Mouse (Mus musculus): ENCODE results near the gene Dennd2c. TPM values are rescaled to one million over a fixed set of nuclear protein-coding genes. Genes with fewer than 3 reads are reported as not detected.
"Not testable (repeated sequence)": the region's sequence is repeated elsewhere in the genome, so short reads cannot be mapped to it uniquely, and the experiment has no call there.

The Dennd2c gene
- polyA plus RNA-seq, 1 experiment from 2014 or later = 5.8 TPM

DNA sequence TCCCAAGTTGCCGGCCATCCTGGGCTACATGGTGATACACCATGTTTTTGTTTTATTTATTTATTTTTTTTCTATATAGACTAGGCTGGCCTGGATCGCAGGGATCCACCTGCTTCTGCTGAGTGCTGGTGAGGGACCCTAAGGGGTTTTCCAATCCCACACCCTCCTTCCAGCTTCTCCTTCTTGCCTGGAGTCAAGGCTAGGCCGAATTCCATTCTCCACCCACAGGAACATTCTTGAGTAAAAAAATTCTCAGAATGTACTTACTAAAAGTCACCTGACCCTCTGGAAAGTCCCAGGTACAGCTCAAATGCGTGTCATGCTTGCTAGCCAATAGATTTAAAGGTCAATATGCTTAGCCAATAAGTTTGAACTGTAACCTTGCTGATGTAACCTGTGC, 89.8 kb downstream of the Dennd2c start:
- Histone ChIP-seq H3K9ac (ENCODE audit: low read length) (no peak overlapping the region), H3K4me3 (ENCODE audit: low read length) (no peak overlapping the region), H3K4me2 (ENCODE audit: low read depth, low read length) (no peak overlapping the region), H3K27ac (ENCODE audit: low read length) (no peak overlapping the region), H3K27me3 (ENCODE audit: control insufficient read depth, insufficient read depth, low read length) (no peaks in the 10 kb centered on the region), H3K4me1 (ENCODE audit: control insufficient read depth, insufficient read depth, low read length) (no peaks in the 10 kb centered on the region), H3K36me3 (ENCODE audit: control insufficient read depth, insufficient read depth) (no peaks in the 10 kb centered on the region), H3K9me3 (replicated peaks; ENCODE audit: control insufficient read depth, low read length) (peaks cover 10% of the 10 kb centered on the region)
- no peak for ATAC-seq (replicated peaks; ENCODE audit: extremely low read depth, insufficient read depth, low FRiP score)
- 82% methylated on average over 4 of the region's 4 CpGs for WGBS

DNA sequence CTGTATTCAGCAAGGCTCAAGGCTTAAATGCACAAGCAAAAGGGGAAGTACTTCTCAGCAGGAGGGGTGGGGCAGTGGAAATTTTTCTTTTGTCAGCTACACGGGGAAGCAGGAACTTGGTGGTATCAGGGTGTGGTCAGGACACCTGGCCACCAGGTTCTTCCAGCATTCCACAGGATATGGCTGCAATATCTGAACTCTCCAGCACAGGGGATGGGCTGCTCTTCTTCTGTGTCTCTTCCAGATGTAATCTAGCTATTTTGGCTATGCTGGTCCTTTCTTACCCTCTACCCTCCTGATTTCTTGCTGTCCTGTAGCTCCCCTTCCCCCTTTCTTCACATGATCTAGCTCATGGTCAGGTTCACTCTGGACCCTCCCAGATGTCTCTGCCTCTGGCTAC, 90.8 kb downstream of the Dennd2c start:
- Histone ChIP-seq H3K4me2 (ENCODE audit: low read depth, low read length) (no peak overlapping the region), H3K4me3 (ENCODE audit: low read length) (no peak overlapping the region), H3K9ac (ENCODE audit: low read length) (no peak overlapping the region), H3K27ac (ENCODE audit: low read length) (no peak overlapping the region), H3K36me3 (ENCODE audit: control insufficient read depth, insufficient read depth) (no peaks in the 10 kb centered on the region), H3K27me3 (ENCODE audit: control insufficient read depth, insufficient read depth, low read length) (no peaks in the 10 kb centered on the region), H3K4me1 (ENCODE audit: control insufficient read depth, insufficient read depth, low read length) (no peaks in the 10 kb centered on the region), H3K9me3 (replicated peaks; ENCODE audit: control insufficient read depth, low read length) (peaks cover 10% of the 10 kb centered on the region)
- 68% methylated on average over 1 of the region's 1 CpGs for WGBS
- ATAC-seq (replicated peaks; ENCODE audit: extremely low read depth, insufficient read depth, low FRiP score) = no peak

DNA sequence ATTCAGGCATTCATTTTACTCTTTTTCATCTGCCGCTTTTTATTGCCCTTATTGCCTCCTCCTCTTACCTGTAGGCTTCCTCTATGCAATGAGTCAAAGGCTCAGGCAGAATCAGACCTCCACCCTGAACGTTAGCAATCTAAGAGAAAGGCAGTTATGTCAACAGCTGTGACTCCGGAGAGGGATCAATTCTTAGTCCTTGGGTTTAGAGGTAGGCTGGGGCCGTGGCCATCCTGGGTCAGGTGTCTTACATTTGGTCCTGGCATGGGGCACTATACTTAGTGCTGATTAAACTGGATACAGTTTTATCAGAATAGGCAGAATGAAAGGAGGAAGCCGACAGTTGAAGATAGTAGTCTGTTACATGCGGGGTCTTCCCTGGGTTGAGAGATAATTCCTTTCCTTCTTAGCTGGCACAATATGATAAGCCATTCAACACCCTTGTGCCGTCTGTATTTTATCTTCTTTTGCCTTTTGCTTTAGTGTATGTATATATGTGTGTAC, 94.0 kb downstream of the Dennd2c start:
- no peak overlapping the region for H3K4me3 ChIP-seq (ENCODE audit: low read length)
- H3K4me1 ChIP-seq (ENCODE audit: control insufficient read depth, insufficient read depth, low read length) = no peaks in the 10 kb centered on the region
- no peak overlapping the region for H3K9ac ChIP-seq (ENCODE audit: low read length)
- no peaks in the 10 kb centered on the region for H3K27me3 ChIP-seq (ENCODE audit: control insufficient read depth, insufficient read depth, low read length)
- whole genome bisulfite sequencing = 49% methylated on average over 7 of the region's 7 CpGs
- ATAC-seq (replicated peaks; ENCODE audit: extremely low read depth, insufficient read depth, low FRiP score) = no peak
- no peak overlapping the region for H3K4me2 ChIP-seq (ENCODE audit: low read depth, low read length)
- no peak overlapping the region for H3K27ac ChIP-seq (ENCODE audit: low read length)
- no peaks in the 10 kb centered on the region for H3K36me3 ChIP-seq (ENCODE audit: control insufficient read depth, insufficient read depth)
- H3K9me3 ChIP-seq (replicated peaks; ENCODE audit: control insufficient read depth, low read length) = peaks cover 13% of the 10 kb centered on the region

DNA sequence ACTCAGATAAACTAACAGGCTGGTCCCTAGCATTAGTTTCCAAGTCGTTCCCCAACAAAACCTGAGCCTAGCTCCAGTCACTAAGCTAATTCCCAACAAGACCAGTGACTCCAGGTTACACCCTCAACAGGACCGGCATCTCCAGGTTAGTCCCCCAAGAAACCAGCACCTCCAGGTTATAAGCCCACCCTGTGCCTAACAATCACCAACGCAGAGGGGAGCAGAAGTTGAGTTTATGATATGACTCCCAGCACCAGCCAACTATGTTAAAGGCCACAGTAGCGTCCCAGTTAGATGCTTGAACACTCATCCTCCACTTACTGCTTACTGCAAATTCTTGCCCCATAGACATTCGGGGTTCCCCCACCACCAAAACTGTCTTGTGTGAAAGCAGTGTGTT, 97.0 kb downstream of the Dennd2c start:
- Histone ChIP-seq H3K4me1 (ENCODE audit: control insufficient read depth, insufficient read depth, low read length) (no peaks in the 10 kb centered on the region), H3K36me3 (ENCODE audit: control insufficient read depth, insufficient read depth) (no peaks in the 10 kb centered on the region), H3K27me3 (ENCODE audit: control insufficient read depth, insufficient read depth, low read length) (no peaks in the 10 kb centered on the region), H3K9ac (ENCODE audit: low read length) (no peak overlapping the region), H3K4me2 (ENCODE audit: low read depth, low read length) (no peak overlapping the region), H3K4me3 (ENCODE audit: low read length) (no peak overlapping the region), H3K9me3 (replicated peaks; ENCODE audit: control insufficient read depth, low read length) (peaks cover 6% of the 10 kb centered on the region), H3K27ac (ENCODE audit: low read length) (no peak overlapping the region)
- ATAC-seq (replicated peaks; ENCODE audit: extremely low read depth, insufficient read depth, low FRiP score) = no peak
- 85% methylated on average over 5 of the region's 5 CpGs for WGBS

DNA sequence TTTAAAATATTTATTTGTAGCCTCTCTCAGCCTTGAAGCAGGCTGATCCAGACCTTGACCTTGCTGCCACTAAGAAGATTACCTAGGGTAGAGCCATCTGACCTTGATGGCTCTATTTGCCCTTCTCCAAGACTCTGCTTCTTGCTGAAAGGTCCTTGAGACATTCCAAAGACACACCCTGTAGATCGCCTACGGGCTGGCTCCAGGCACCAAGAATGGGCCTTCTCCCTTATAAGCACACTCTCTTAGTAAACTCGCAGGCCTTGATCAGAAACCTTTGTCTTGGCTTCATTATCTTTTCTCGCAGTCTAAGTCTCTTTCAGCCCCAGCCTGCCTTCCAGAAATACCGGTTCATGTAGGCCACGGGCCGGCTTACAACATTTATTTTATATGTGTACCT, 98.7 kb downstream of the Dennd2c start:
- H3K27me3 ChIP-seq (ENCODE audit: control insufficient read depth, insufficient read depth, low read length); H3K9me3 ChIP-seq (replicated peaks; ENCODE audit: control insufficient read depth, low read length); H3K36me3 ChIP-seq (ENCODE audit: control insufficient read depth, insufficient read depth); H3K4me1 ChIP-seq (ENCODE audit: control insufficient read depth, insufficient read depth, low read length); H3K27ac ChIP-seq (ENCODE audit: low read length); H3K4me2 ChIP-seq (ENCODE audit: low read depth, low read length); ATAC-seq (replicated peaks; ENCODE audit: extremely low read depth, insufficient read depth, low FRiP score); H3K4me3 ChIP-seq (ENCODE audit: low read length); H3K9ac ChIP-seq (ENCODE audit: low read length): not testable (repeated sequence)
- 90% methylated on average over 7 of the region's 7 CpGs for WGBS

DNA sequence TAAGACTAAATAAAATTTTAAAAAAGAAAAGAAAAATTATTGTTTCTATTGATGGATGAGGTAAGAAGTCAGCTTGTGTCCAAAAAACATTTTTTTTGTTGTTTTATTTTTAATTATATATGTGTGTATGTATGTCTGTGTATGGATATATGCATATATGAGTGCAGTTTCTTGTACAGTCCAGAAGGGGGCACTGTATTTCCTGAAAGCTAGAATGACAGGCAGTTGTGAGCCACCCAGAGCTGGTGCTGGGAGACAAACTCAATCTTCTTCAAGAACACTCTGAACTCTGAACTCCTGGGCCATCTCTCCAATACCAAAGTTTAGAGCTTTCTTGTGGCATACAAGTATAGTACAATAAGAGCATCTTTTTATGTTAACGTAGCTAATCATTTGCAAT, 101.2 kb downstream of the Dennd2c start:
- Histone ChIP-seq H3K4me2 (ENCODE audit: low read depth, low read length) (no peak overlapping the region), H3K27me3 (ENCODE audit: control insufficient read depth, insufficient read depth, low read length) (no peaks in the 10 kb centered on the region), H3K36me3 (ENCODE audit: control insufficient read depth, insufficient read depth) (no peaks in the 10 kb centered on the region), H3K9me3 (replicated peaks; ENCODE audit: control insufficient read depth, low read length) (peaks cover 6% of the 10 kb centered on the region), H3K9ac (ENCODE audit: low read length) (no peak overlapping the region), H3K27ac (ENCODE audit: low read length) (no peak overlapping the region), H3K4me3 (ENCODE audit: low read length) (no peak overlapping the region), H3K4me1 (ENCODE audit: control insufficient read depth, insufficient read depth, low read length) (no peaks in the 10 kb centered on the region)
- no peak for ATAC-seq (replicated peaks; ENCODE audit: extremely low read depth, insufficient read depth, low FRiP score)
- WGBS = 100% methylated on average over 1 of the region's 1 CpGs

DNA sequence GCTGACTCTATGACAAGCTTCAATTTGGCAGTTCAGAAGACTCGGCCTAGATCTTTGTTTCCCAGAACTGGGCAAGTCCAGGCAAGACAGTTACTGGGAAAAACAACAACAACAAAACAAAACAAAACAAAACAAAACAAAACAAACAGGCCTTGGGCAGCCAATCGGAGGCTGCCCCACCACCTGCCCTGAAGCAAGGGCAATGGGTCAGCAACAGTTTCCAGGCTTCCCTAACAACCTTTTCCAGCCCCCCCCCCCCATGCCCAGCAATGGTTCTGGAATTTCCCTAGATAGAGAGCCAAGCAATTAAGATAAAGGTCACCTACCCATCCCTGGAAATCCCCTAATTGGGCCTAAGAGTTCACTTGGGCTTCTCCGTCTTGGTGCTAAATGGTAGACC, 102.0 kb downstream of the Dennd2c start:
- Histone ChIP-seq H3K4me2 (ENCODE audit: low read depth, low read length) (no peak overlapping the region), H3K27me3 (ENCODE audit: control insufficient read depth, insufficient read depth, low read length) (no peaks in the 10 kb centered on the region), H3K4me3 (ENCODE audit: low read length) (no peak overlapping the region), H3K9me3 (replicated peaks; ENCODE audit: control insufficient read depth, low read length) (peaks cover 6% of the 10 kb centered on the region), H3K9ac (ENCODE audit: low read length) (no peak overlapping the region), H3K27ac (ENCODE audit: low read length) (no peak overlapping the region), H3K4me1 (ENCODE audit: control insufficient read depth, insufficient read depth, low read length) (no peaks in the 10 kb centered on the region), H3K36me3 (ENCODE audit: control insufficient read depth, insufficient read depth) (no peaks in the 10 kb centered on the region)
- 91% methylated on average over 3 of the region's 3 CpGs for WGBS
- ATAC-seq (replicated peaks; ENCODE audit: extremely low read depth, insufficient read depth, low FRiP score) = no peak

DNA sequence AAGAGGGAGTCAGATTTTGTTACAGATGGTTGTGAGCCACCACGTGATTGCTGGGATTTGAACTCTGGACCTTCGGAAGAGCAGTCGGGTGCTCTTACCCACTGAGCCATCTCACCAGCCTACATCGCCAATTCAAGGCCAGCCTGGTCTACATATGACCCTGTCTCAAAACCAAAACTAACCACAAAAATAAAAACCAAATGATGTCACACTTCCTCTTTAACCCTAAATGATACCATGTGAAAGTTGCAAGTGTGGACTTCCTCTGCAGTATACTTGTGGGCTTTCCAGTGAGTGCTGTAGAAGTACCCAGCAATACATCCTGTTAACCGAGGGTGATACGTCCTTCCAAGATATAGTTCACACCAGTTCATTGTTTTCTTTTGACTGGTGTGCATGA, 104.0 kb downstream of the Dennd2c start:
- no peak overlapping the region for H3K4me2 ChIP-seq (ENCODE audit: low read depth, low read length)
- no peak; the same call in 1 of the 2 replicates for ATAC-seq (replicated peaks; ENCODE audit: extremely low read depth, insufficient read depth, low FRiP score)
- H3K4me3 ChIP-seq (ENCODE audit: low read length) = no peak overlapping the region
- no peak overlapping the region for H3K9ac ChIP-seq (ENCODE audit: low read length)
- 76% methylated on average over 6 of the region's 6 CpGs for WGBS
- H3K4me1 ChIP-seq (ENCODE audit: control insufficient read depth, insufficient read depth, low read length) = no peaks in the 10 kb centered on the region
- H3K9me3 ChIP-seq (replicated peaks; ENCODE audit: control insufficient read depth, low read length) = peaks cover 3% of the 10 kb centered on the region; the same call in 1 of the 2 replicates
- H3K36me3 ChIP-seq (ENCODE audit: control insufficient read depth, insufficient read depth) = no peaks in the 10 kb centered on the region
- H3K27me3 ChIP-seq (ENCODE audit: control insufficient read depth, insufficient read depth, low read length) = no peaks in the 10 kb centered on the region
- no peak overlapping the region for H3K27ac ChIP-seq (ENCODE audit: low read length)

DNA sequence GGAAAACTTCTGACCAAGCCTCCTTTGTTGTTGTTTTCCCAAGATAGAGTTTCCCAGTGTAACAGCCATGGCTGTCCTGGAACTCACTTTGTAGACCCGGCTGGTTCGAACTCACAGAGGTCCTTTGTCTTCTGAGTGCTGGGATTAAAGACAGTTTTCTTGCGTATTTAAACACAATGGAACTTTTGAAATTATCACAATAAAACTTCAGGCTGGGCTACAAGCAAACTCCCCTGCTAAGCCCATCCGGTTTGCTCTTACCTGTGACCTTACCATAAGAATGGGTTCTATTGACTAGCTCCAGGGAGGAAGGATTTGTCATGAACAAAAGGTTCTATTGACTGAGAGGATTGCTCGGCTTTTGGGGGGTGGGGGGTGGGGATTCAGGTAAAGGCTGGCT, 105.3 kb downstream of the Dennd2c start:
- Histone ChIP-seq H3K4me1 (ENCODE audit: control insufficient read depth, insufficient read depth, low read length) (no peaks in the 10 kb centered on the region), H3K27me3 (ENCODE audit: control insufficient read depth, insufficient read depth, low read length) (no peaks in the 10 kb centered on the region), H3K36me3 (ENCODE audit: control insufficient read depth, insufficient read depth) (no peaks in the 10 kb centered on the region), H3K9me3 (replicated peaks; ENCODE audit: control insufficient read depth, low read length) (peaks cover 3% of the 10 kb centered on the region; the same call in 1 of the 2 replicates), H3K4me2 (ENCODE audit: low read depth, low read length) (no peak overlapping the region), H3K4me3 (ENCODE audit: low read length) (no peak overlapping the region), H3K9ac (ENCODE audit: low read length) (no peak overlapping the region), H3K27ac (ENCODE audit: low read length) (no peak overlapping the region)
- WGBS = 50% methylated on average over 5 of the region's 5 CpGs
- no peak for ATAC-seq (replicated peaks; ENCODE audit: extremely low read depth, insufficient read depth, low FRiP score)

DNA sequence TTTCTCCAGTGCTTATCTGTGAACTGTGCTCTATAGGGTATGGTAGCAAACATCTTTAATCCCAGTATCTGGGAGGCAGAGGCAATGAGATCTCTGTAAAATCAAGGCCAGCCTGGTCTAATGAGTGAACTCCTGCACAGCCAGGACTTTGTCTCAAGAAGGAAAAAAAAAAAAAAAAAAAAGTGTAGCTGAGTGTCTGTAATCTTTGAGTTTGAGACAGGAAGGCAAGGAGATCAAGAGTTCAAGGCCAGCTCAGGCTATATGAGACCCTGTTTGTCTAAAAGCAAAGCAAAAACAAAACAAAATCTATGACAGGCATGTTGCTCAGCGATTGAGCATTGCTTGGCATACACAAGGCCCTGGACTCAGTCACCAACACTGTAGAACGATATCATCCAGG, 105.8 kb downstream of the Dennd2c start:
- ATAC-seq (replicated peaks; ENCODE audit: extremely low read depth, insufficient read depth, low FRiP score) = no peak
- Histone ChIP-seq H3K36me3 (ENCODE audit: control insufficient read depth, insufficient read depth) (no peaks in the 10 kb centered on the region), H3K9ac (ENCODE audit: low read length) (no peak overlapping the region), H3K27ac (ENCODE audit: low read length) (no peak overlapping the region), H3K9me3 (replicated peaks; ENCODE audit: control insufficient read depth, low read length) (peaks cover 3% of the 10 kb centered on the region; the same call in 1 of the 2 replicates), H3K4me2 (ENCODE audit: low read depth, low read length) (no peak overlapping the region), H3K4me1 (ENCODE audit: control insufficient read depth, insufficient read depth, low read length) (no peaks in the 10 kb centered on the region), H3K27me3 (ENCODE audit: control insufficient read depth, insufficient read depth, low read length) (no peaks in the 10 kb centered on the region), H3K4me3 (ENCODE audit: low read length) (no peak overlapping the region)
- WGBS = 63% methylated on average over 2 of the region's 2 CpGs
